Mouse (Mus musculus) heart, embryonic 16.5 days (tissue): ENCODE results near the gene Dctn2. TPM values are rescaled to one million over a fixed set of nuclear protein-coding genes. Genes with fewer than 3 reads are reported as not detected.

Experiments used
- ATAC-seq: fragments of 200-750 bp; cut with Nextera tagmentation; replicated peaks from 2 replicates; pipeline ENCODE4 v1.8.0; 2017; ENCODE audit warnings: moderate number of reproducible peaks; ENCODE audit not compliant: insufficient read depth, low FRiP score; ENCODE audit errors: extremely low read depth
- H3K27ac ChIP-seq: fragments of 300-500 bp; sonication (generic); 2 replicates; pipeline ENCODE4 v1.5.1; 2014; ENCODE audit warnings: mild to moderate bottlenecking, low read length, control low read depth, moderate library complexity
- H3K27me3 ChIP-seq: fragments of 300-500 bp; sonication (generic); 2 replicates; pipeline ENCODE4 v1.6.1; 2014; ENCODE audit warnings: low read length, mixed read lengths; ENCODE audit not compliant: control insufficient read depth, insufficient read depth
- H3K36me3 ChIP-seq: fragments of 300-500 bp; sonication (generic); 2 replicates; pipeline ENCODE4 v1.6.1; 2014; ENCODE audit not compliant: control insufficient read depth, insufficient read depth
- H3K4me1 ChIP-seq: fragments of 300-500 bp; sonication (generic); 2 replicates; pipeline ENCODE4 v1.6.1; 2014; ENCODE audit warnings: low read length, mixed read lengths; ENCODE audit not compliant: control insufficient read depth, insufficient read depth
- H3K4me2 ChIP-seq: fragments of 300-500 bp; sonication (generic); 2 replicates; pipeline ENCODE4 v1.6.1; 2014; ENCODE audit warnings: low read depth, mild to moderate bottlenecking, control low read depth, low read length
- H3K4me3 ChIP-seq: fragments of 300-500 bp; sonication (generic); 2 replicates; pipeline ENCODE4 v1.5.1; 2014; ENCODE audit warnings: mild to moderate bottlenecking, control low read depth, low read length
- H3K9ac ChIP-seq: fragments of 300-500 bp; sonication (generic); 2 replicates; pipeline ENCODE4 v1.6.1; 2014; ENCODE audit warnings: low read length, control low read depth
- H3K9me3 ChIP-seq: fragments of 300-500 bp; sonication (generic); replicated peaks from 2 replicates; pipeline ENCODE4 v1.6.1; 2016; ENCODE audit warnings: low read length; ENCODE audit not compliant: control insufficient read depth
- WGBS: fragments of 180-500 bp; shearing (Covaris S2); extraction: QIAGEN DNeasy Blood & Tissue Kit; methylation state at CpG from one replicate; pipeline ENCODE4 v1.1.7; 2014; 5-methylcytosine and 5-hydroxymethylcytosine counted together
- polyA plus RNA-seq: library from polyadenylated mRNA; unstranded; fragments of >200 nt; fragmentation: Nextera tagmentation; extraction: Ambion mirVana; gene quantifications from 2 replicates; pipeline ENCODE4 v1.2.1, GENCODE M21; 2015

Gene Dctn2
- polyA plus RNA-seq, result 148 and 152 TPM in 2 replicates

GRCm38 (mm10) chr10:127266112-127267091 is at the start of gene Dctn2:
Gene Dctn2, plus strand, starts transcription at chr10:127266368.
- Histone ChIP-seq H3K36me3 (peaks cover 12% of the 10 kb centered on the region), H3K27me3 (peaks cover 24% of the 10 kb centered on the region), H3K27ac (peak within 1 kb of the TSS; percentile 72), H3K4me1 (peaks cover 25% of the 10 kb centered on the region), H3K9ac (peak within 1 kb of the TSS; percentile 94), H3K9me3 (no peaks in the 10 kb centered on the region), H3K4me3 (peak within 1 kb of the TSS; percentile 69), H3K4me2 (peak within 1 kb of the TSS; percentile 86)
- WGBS, result under 1% methylated on average over 69 of the region's 70 CpGs
- ATAC-seq, result peak; percentile 99

DNA sequence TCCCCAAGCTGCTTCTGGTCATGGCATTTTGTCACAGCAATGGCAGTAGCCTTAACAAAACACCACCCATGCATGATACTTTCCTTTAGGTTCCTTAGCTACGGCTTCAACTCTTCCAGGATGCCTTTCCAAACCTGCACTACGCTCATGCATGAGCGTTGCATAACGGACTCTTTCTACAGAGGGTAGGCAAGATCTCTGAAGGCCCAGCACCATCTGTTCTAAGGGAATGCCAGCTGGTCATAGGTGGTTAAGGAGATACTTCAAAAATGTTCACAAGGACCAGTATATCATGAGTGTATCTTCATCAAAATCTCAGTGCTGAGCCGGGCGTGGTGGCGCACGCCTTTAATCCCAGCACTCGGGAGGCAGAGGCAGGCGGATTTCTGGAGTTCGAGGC is 49.7 kb upstream of the Dctn2 start:
- Histone ChIP-seq H3K9ac (no peak overlapping the region), H3K27ac (no peak overlapping the region), H3K9me3 (peaks cover 6% of the 10 kb centered on the region), H3K4me2 (no peak overlapping the region), H3K27me3 (no peaks in the 10 kb centered on the region), H3K4me3 (no peak overlapping the region), H3K4me1 (no peaks in the 10 kb centered on the region), H3K36me3 (no peaks in the 10 kb centered on the region)
- WGBS, result 89% methylated on average over 11 of the region's 11 CpGs
- ATAC-seq, result no peak

GRCm38 (mm10) chr10:127217177-127217576 is 49.0 kb upstream of the Dctn2 start:
- no peak for ATAC-seq
- Histone ChIP-seq H3K36me3 (no peaks in the 10 kb centered on the region), H3K27ac (no peak overlapping the region), H3K9me3 (peaks cover 6% of the 10 kb centered on the region), H3K4me2 (no peak overlapping the region), H3K4me3 (no peak overlapping the region), H3K9ac (no peak overlapping the region), H3K27me3 (no peaks in the 10 kb centered on the region), H3K4me1 (no peaks in the 10 kb centered on the region)

DNA sequence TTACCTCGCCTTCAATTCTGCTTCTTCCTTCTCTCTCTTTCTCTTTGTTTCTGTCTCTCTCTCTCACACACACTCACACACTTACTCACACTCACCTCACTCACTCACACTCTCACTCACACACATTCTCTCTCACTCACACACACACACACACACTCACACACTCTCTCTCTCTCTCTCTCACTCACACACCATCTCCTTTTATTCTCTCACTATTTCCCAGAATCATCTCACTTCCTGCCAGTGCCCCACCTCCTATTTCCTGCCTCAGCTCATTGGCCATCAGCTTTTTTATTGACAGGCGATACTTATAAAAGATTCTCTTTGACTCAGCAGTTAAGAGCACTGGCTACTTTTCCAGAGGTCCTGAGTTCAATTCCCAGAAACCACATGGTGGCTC is 47.8 kb upstream of the Dctn2 start:
- 78% methylated on average over 2 of the region's 2 CpGs for WGBS

DNA sequence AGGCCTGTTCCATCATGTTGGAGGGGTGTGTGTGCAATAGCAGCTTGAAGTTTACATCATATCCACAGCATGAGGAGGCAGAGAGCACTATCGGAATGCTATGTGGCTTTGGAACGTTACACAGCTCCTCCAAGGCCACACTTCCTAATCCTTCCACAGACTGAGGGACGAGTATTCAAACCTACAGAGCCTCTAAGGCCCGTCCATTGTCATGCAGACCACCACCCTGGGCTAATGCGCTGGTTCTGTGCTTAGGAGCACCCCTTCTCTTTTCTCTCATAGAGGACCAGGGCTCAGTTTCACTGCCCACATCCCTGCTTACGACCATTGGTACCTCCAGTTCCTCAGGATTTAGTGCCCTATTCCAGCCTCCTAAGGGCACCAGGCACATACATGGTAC is 41.0 kb upstream of the Dctn2 start:
- Histone ChIP-seq H3K27me3 (peaks cover 14% of the 10 kb centered on the region), H3K27ac (no peak overlapping the region), H3K4me2 (no peak overlapping the region), H3K4me1 (0 out of 2 replicates have a peak, but pooled peaks cover 3% of the 10 kb centered on the region), H3K9ac (no peak overlapping the region), H3K4me3 (no peak overlapping the region), H3K36me3 (no peaks in the 10 kb centered on the region), H3K9me3 (peaks cover 7% of the 10 kb centered on the region)
- ATAC-seq, result no peak; the same call in 1 of the 2 replicates
- WGBS, result 50% methylated on average over 6 of the region's 6 CpGs

More for the DNA sequence above, 47.8 kb upstream of the Dctn2 start:
- H3K27me3 ChIP-seq, result no peaks in the 10 kb centered on the region
- H3K27ac ChIP-seq, result no peak overlapping the region
- H3K9me3 ChIP-seq, result peaks cover 6% of the 10 kb centered on the region
- H3K4me3 ChIP-seq, result no peak overlapping the region
- no peaks in the 10 kb centered on the region for H3K36me3 ChIP-seq
- no peak for ATAC-seq
- no peaks in the 10 kb centered on the region for H3K4me1 ChIP-seq
- H3K9ac ChIP-seq, result no peak overlapping the region
- H3K4me2 ChIP-seq, result no peak overlapping the region

GRCm38 (mm10) chr10:127225732-127226131 is 40.4 kb upstream of the Dctn2 start:
- Histone ChIP-seq H3K4me2 (no peak overlapping the region), H3K27ac (no peak overlapping the region), H3K9me3 (0 out of 2 replicates have a peak, but pooled peaks cover 3% of the 10 kb centered on the region), H3K27me3 (peaks cover 14% of the 10 kb centered on the region), H3K4me3 (no peak overlapping the region), H3K36me3 (no peaks in the 10 kb centered on the region), H3K4me1 (0 out of 2 replicates have a peak, but pooled peaks cover 3% of the 10 kb centered on the region), H3K9ac (no peak overlapping the region)
- no peak for ATAC-seq
- 30% methylated on average over 10 of the region's 10 CpGs for WGBS

DNA sequence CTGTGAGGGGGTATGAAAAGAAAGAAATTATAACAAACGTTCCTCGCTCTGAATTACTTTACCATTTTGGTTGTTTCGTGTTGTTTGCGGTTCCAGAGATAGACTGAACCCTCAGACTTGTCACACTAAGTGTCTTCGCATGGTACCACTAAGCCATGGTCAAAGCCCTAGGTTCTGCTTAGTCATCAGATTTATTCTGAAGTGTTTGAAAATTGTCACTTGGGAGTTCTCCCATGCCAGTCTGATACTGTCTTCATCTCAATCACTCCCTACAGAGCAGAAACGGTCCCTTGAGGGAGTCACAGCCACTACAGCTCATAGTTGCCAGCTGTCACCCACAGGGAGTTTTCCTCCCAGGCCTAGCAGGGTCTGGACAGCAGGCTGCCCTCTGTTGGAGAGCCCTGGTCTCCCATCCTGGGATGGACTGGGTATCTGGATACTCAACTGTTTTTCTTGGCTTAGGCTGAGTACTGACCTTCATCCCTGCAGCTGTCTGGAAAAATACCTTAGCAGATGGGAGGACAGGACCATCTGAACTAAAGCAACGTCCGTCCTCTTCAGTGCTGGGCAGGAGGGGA is 39.8 kb upstream of the Dctn2 start:
- no peak overlapping the region for H3K9ac ChIP-seq
- no peak overlapping the region for H3K4me2 ChIP-seq
- 0 out of 2 replicates have a peak, but pooled peaks cover 3% of the 10 kb centered on the region for H3K4me1 ChIP-seq
- 0 out of 2 replicates have a peak, but pooled peaks cover 3% of the 10 kb centered on the region for H3K9me3 ChIP-seq
- no peak overlapping the region for H3K4me3 ChIP-seq
- no peak for ATAC-seq
- no peaks in the 10 kb centered on the region for H3K36me3 ChIP-seq
- no peak overlapping the region for H3K27ac ChIP-seq
- 58% methylated on average over 8 of the region's 8 CpGs for WGBS
- H3K27me3 ChIP-seq, result peaks cover 17% of the 10 kb centered on the region

DNA sequence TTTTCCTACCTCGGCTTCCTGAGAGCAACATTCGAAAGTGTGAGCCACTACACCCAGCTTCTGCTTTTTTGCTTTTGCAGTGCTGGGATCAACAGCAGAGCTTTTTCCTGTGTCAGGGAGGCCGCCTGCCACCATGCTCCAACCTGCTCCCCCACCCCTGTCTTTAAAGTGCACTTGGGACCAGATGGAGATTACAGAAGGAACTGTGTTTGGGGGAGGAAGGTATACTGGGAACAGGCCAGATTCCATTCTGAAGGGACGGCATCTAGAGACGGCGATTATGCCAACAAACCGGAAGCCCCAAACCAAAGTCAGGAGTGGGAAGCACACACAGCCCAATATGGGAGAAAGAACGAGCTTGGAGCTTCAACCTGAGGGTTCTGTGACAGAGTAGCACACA is 39.0 kb upstream of the Dctn2 start:
- Histone ChIP-seq H3K4me1 (0 out of 2 replicates have a peak, but pooled peaks cover 3% of the 10 kb centered on the region), H3K9ac (no peak overlapping the region), H3K36me3 (no peaks in the 10 kb centered on the region), H3K27ac (no peak overlapping the region), H3K9me3 (0 out of 2 replicates have a peak, but pooled peaks cover 3% of the 10 kb centered on the region), H3K27me3 (peaks cover 17% of the 10 kb centered on the region), H3K4me2 (no peak overlapping the region), H3K4me3 (no peak overlapping the region)
- WGBS, result 74% methylated on average over 8 of the region's 8 CpGs
- ATAC-seq, result no peak

- Histone ChIP-seq H3K36me3 (no peaks in the 10 kb centered on the region), H3K27ac (no peak overlapping the region), H3K4me1 (0 out of 2 replicates have a peak, but pooled peaks cover 3% of the 10 kb centered on the region), H3K27me3 (peaks cover 17% of the 10 kb centered on the region), H3K9ac (no peak overlapping the region), H3K4me3 (no peak overlapping the region), H3K4me2 (no peak overlapping the region), H3K9me3 (0 out of 2 replicates have a peak, but pooled peaks cover under 1% of the 10 kb centered on the region)
- 19% methylated on average over 4 of the region's 4 CpGs for WGBS
- no peak; the same call in 1 of the 2 replicates for ATAC-seq
Measured at GRCm38 (mm10) chr10:127228897-127229296, 37.3 kb upstream of the Dctn2 start.
